Mouse (Mus musculus) induced T-regulatory cell, adult 2 months (primary cell): Measurements from ENCODE around the gene Gm20388.

Experiments
- DNase-seq: peaks from one replicate; pipeline ENCODE4 v3.0.0-alpha.2; 2012; ENCODE audit warnings: low read depth

The Gm20388 gene

GRCm38 (mm10) chr8:120962606-120963380 lies 1052.2 kb downstream of the Gm20388 start:
- DNase-seq, result no peak

- DNase-seq, result no peak
These were observed 1055.9 kb downstream of the Gm20388 start for GRCm38 (mm10) chr8:120966557-120966956.

GRCm38 (mm10) chr8:120968308-120968707 lies 1057.7 kb downstream of the Gm20388 start:
- DNase-seq, result no peak

DNA sequence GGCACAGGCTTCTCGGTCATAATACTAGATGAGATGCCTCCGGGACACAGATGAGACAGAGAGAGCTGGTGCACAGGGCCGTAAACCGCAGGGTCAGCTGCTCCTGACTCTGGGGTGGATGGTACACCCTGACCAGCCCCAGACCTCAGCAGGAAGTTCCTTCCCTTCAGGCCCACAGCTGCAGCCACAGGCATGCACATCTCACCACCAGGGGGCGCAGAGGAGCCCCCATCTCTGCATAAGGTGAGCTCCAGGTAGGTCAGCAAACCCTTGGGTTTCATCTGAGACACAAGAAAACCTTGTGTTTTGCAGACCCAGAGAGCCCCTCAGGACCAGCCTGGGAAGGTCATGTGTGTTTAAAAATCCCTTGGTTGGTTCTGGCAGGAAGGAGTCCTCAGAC lies 1059.7 kb downstream of the Gm20388 start:
- peak; percentile 68 for DNase-seq

- DNase-seq, result no peak
These were observed 1061.2 kb downstream of the Gm20388 start for GRCm38 (mm10) chr8:120971691-120972469.

- DNase-seq, result no peak
These were observed 1062.4 kb downstream of the Gm20388 start for GRCm38 (mm10) chr8:120973046-120973445.

DNA sequence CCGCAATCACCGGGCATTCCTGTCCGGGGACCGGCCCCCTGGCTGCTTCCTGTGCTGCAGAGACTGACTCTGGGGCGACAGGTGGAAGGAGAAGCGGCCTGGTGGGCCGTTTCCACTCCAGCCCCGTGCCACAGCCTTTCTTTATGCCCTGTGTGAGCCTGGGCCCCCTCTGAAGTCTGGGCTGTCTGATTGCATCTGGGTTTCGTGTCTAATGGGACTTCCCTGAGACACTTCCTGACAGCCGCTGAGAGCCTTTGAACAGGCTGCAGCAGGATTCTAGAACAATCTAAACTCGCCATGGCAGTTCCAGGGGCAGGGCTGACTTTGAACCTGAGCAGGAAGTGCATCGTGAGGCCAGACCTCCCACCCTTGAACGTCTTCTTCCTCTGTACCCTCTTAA lies 1066.5 kb downstream of the Gm20388 start:
- DNase-seq, result peak; percentile 53

DNA sequence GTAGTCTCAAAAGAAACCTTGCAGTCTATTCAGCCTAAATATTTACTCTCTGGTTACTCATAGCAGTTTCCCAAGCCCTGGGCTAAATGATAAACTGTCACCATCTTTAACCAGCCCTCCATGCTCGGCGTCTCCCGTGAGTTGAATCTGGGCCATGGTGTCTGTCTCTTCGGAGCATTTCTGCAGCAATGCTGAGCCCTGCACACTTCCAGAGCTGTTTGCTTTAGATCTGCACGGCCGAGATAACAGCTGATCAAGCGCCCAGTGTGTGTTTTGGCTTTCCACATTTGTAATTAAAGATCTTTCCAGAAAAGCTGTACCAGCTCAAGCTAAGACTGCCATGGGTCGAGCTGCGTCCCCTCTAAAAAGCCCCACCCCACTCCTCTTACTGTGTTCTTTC lies 1068.6 kb downstream of the Gm20388 start:
- DNase-seq, result no peak

DNA sequence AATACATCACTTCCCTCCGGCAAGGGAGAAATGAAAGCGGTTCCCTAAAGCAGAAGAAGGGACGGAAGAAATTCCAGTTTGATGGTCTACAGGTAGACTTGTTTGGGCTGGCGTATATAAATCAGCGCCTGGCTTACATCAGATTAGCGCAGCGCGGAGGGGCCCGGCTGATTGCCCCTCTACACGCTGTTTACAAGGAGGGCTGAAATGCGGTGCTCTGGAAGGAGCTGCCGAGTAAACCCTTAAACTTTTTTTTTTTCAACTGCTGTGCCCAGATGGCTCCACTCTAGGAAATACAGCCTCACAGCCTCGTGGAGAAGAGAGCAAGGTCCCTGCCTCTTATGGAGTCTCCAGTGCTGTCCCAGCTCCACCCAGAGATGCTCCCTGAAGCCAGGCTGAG lies 1070.3 kb downstream of the Gm20388 start:
- DNase-seq, result no peak

GRCm38 (mm10) chr8:120984888-120985287 lies 1074.2 kb downstream of the Gm20388 start:
- DNase-seq, result no peak

DNA sequence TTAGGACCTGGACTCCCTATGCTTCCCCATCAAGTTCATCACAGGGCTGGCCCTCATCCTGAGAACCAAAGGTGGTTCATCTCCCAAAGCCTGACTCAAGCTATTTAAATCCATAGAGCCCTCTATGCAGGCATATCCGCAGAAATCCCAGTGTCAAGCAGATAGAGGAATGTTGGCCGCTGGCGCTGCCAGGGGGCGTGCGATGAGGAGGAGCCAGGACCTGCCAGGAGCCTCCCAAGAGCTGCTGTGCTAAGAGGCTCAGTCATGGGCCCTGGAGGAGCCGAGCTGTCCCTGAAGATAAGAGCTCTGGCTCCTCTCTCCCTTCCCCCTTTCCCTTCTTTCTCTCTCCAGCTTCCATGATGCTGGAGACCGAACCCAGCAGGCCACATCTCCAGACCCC lies 1075.4 kb downstream of the Gm20388 start:
- DNase-seq, result no peak

GRCm38 (mm10) chr8:120993738-120994137 lies 1083.1 kb downstream of the Gm20388 start:
- DNase-seq, result no peak

GRCm38 (mm10) chr8:120995424-120995823 lies 1084.8 kb downstream of the Gm20388 start:
- DNase-seq, result no peak

DNA sequence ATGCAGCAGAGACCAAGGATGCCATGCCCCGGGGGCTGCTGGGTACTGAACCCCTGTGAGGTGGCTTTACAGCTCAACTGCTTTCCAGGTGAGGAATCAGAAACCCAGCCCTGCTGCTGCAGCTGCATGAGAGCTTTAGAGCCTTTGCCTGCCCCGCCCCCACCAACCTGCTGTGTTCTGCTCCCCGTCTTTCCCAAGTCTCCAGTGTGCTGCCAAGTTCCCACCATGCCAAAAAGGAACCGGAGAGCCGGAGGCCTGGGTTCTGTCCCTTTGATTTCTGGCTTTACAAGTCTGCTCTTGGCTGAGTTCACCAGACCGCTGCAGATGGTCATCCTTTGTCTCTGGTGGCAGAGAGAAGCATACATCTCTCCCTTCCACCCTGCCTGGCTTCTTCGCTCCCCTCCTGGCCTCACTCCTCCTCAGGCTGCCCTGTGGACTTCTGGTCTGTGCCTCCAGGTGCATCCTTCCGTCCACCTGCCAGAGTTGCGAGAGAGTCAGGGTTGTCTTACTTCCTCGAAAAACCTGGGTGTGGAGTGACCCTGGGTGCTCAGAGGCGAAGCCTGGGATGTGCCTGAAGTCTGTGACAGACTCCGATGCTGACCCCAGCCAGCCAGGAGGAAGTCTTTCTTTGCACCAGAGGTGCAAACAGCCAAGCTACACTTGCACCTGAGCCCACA lies 1086.4 kb downstream of the Gm20388 start:
- no peak for DNase-seq

- DNase-seq, result no peak
These were observed 1087.3 kb downstream of the Gm20388 start for GRCm38 (mm10) chr8:120997926-120998325.

- no peak for DNase-seq
These were observed 1088.3 kb downstream of the Gm20388 start for GRCm38 (mm10) chr8:120998966-120999365.

GRCm38 (mm10) chr8:121001951-121002350 lies 1091.3 kb downstream of the Gm20388 start:
- no peak for DNase-seq

DNA sequence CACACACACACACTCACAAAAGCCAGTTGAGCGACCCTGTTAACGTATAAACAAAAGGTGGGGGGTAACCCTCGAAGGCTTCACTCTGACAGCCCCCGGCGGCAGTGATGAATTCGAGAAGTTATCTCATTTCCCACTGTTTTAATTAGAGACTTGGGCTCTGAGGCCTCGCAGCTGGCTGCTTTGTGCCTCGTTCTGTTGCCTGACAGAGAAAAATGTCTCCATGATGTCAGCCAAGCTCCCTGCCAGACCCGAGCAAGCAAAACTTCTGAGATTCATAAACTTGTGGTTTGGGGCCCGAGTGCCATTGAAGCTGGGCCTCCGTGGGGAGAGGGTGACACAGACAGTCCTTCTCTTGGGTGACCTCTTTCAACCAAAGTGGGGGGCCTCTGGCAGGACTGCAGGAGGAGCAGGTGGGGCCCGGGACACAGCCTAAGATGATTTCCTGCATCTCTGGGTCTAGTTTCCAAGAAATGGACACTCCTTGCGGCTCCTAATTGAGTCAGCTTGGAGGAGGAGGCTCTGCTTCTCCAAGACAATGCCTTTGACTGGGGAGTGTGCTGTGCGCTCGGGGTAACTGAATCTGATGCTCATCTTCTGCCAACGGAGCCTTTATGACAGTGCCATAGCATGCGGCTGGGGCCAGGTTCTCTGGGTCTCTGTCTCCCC lies 1092.4 kb downstream of the Gm20388 start:
- no peak for DNase-seq

DNA sequence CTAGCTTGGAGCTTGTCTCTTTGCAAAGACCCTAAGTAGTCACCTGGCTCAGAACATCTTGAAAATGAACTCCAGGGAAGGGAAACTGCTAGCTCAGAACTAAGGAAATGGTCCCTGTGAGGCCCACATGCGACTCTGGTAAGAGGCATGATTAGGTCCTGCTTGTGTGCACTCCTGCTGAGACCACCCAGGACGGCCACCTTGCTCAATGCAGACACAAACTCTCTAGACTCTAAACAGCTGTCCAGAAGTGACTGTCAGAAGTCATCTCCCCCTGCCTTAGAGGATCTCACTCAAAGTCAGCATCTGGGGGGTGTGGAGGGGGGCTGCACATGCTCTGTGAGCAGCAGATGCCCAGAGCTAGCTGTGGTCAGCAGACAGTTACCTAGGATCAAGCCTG lies 1093.0 kb downstream of the Gm20388 start:
- no peak for DNase-seq

- no peak for DNase-seq
These were observed 1102.7 kb downstream of the Gm20388 start for GRCm38 (mm10) chr8:121013318-121013717.

DNA sequence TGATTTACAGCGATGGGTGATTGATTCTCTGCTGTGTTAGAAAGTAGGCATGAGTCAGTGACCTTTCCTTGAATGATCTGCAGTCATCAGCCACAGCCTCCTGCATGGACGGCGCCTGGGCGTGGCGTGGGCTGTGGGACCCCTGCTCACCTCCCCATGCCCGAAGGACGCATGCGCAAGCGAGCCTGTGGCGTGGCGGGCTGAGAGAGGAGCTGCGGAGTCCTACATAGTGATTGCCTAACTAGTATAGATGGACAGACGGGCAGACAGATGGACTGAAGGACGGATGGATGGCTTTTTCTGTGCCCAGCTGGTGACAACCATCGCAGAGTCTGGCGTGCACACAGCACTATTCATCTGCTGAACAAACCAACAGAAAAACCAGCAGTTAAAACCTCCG lies 1106.0 kb downstream of the Gm20388 start:
- DNase-seq, result no peak

DNA sequence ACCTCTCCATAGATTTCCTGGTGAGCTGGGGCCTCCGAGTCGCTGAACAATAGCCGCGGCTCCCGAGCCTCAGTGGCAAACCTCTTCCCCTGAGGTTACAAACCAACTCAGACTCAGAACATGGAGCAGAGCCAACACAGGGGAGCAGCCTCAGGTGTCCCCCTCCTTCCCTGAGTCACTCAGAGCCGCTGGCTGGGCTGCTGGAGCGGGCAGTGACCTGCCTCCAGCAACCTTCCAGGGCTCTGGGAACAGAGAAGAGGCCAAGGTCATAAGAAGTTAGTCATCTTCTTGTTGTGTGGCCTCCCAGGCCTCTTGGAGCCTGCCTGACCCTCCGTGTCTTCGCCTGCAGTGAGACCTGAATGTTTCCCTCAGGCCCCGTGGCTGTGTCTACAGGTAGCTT lies 1107.6 kb downstream of the Gm20388 start:
- no peak for DNase-seq
